Comparison of ENCODE assay signal across 18 mouse cellular contexts in genomic region chr5:74209640-74210039, GRCm38 (mm10). TPM values are rescaled to one million over a fixed set of nuclear protein-coding genes. Genes with fewer than 3 reads are reported as not detected.
DNase-seq lines count a peak whose midpoint lies in the region.
"Had no signal": no experiment of that assay in that cellular context is flagged by ENCODE, and none has a peak within 500 bp of the region (broad histone marks: within the 10 kb centered on the region; RNA-seq: fewer than 3 reads in every experiment).

No protein-coding gene starts in this region.

- H3K36me3 ChIP-seq in limb, embryonic 10.5 days: no peaks in the 10 kb centered on the region
- H3K36me3 ChIP-seq: hindbrain, embryonic 15.5 days; neural tube, embryonic 15.5 days had no signal

- H3K4me3 ChIP-seq in limb, embryonic 10.5 days: no peak overlapping the region
- H3K4me3 ChIP-seq: hindbrain, embryonic 15.5 days; neural tube, embryonic 15.5 days had no signal

- WGBS in limb, embryonic 10.5 days: 77% methylated on average over 4 of the region's 4 CpGs

- DNase-seq in cerebellum, adult 11-12 months: peak; percentile 34
- DNase-seq in cerebellum, postnatal 36 days: no peak
- DNase-seq in adipocyte (ENCODE audit: low spot score): peak; percentile 70
- peak; percentile 60 to 65 for DNase-seq in cerebellum, postnatal 10 days
- no peak for DNase-seq in limb, embryonic 10.5 days (ENCODE audit: low spot score)
- no peak for DNase-seq in right cerebral cortex, postnatal 36 days (ENCODE audit: low spot score in 2 of 2)
- no peak for DNase-seq in liver
- DNase-seq: adrenal gland, postnatal 25 days; embryo, embryonic 11 days; forebrain, postnatal 0 days; gastrocnemius, postnatal 25 days; heart, adult 18-20 months; heart, postnatal 4 days; kidney, postnatal 25 days; liver, postnatal 0 days; right cerebral cortex, adult 18-20 months had no signal

- no peaks in the 10 kb centered on the region for H3K27me3 ChIP-seq in limb, embryonic 10.5 days (ENCODE audit: low read depth, poor library complexity, severe bottlenecking)
- H3K27me3 ChIP-seq: hindbrain, embryonic 15.5 days; neural tube, embryonic 15.5 days had no signal

- H3K27ac ChIP-seq in limb, embryonic 10.5 days: peak overlapping the region; percentile 58; the same call in 1 of the 2 replicates
- H3K27ac ChIP-seq: hindbrain, embryonic 15.5 days; neural tube, embryonic 15.5 days had no signal

- no peaks in the 10 kb centered on the region for H3K9me3 ChIP-seq in limb, embryonic 10.5 days (replicated peaks)
- H3K9me3 ChIP-seq: hindbrain, embryonic 15.5 days; neural tube, embryonic 15.5 days had no signal

- H3K4me1 ChIP-seq in limb, embryonic 10.5 days: peaks cover 64% of the 10 kb centered on the region
- H3K4me1 ChIP-seq: hindbrain, embryonic 15.5 days had no signal

RNA-seq across cellular contexts. Expression of gene Rasl11b, which starts 14.6 kb away (rescaled TPM):
- polyA plus RNA-seq in limb, embryonic 10.5 days (2016; fragmentation: Nextera tagmentation; extraction: Ambion mirVana): 40.7 and 91.2 TPM in 2 replicates

Comparison
In these comparisons a context has a peak if more than half of its experiments do, and no peak if none do; other contexts are left out.
1. DNase-seq: peak in cerebellum, adult 11-12 months (single experiment), adipocyte (single experiment) and cerebellum, postnatal 10 days (2 of 2); none in cerebellum, postnatal 36 days (0 of 2), limb, embryonic 10.5 days (single experiment), right cerebral cortex, postnatal 36 days (0 of 2) and liver (single experiment).